Mouse (Mus musculus) small intestine, adult 2 months (tissue): ENCODE measurements around the gene Acad11.

ENCODE experiments used
- CTCF ChIP-seq: fragments of 200-500 bp; IDR thresholded peaks from 2 replicates; pipeline ENCODE4 v1.5.1; 2012; ENCODE audit warnings: low read depth, mild to moderate bottlenecking, control low read depth, inconsistent platforms, low read length, moderate library complexity, mixed read lengths; ENCODE audit not compliant: insufficient replicate concordance, insufficient read length; ENCODE audit errors: extremely low read depth
- POLR2A ChIP-seq: fragments of 200-500 bp; IDR thresholded peaks from 2 replicates; pipeline ENCODE4 v1.6.1; 2012; ENCODE audit warnings: low read depth, mild to moderate bottlenecking, control low read depth, inconsistent platforms, low read length, moderate library complexity

- TF ChIP-seq POLR2A (no peak), CTCF (no peak)
Measured at GRCm38 (mm10) chr9:104075808-104076207, 12.6 kb downstream of the Acad11 start.
